Mouse (Mus musculus): ENCODE measurements around the gene Ttll12. TPM values are rescaled to one million over a fixed set of nuclear protein-coding genes. Genes with fewer than 3 reads are reported as not detected.

The Ttll12 gene
- polyA plus RNA-seq, 1 experiment from 2014 or later, result 47.2 TPM

- 93% methylated on average over 12 of the region's 12 CpGs for WGBS (ENCODE audit: insufficient replicate concordance)
These were observed 21.4 kb downstream of the Ttll12 start for GRCm38 (mm10) chr15:83573606-83574005.

GRCm38 (mm10) chr15:83572132-83572531, 22.8 kb downstream of the Ttll12 start:
- Histone ChIP-seq H3K9me3 (replicated peaks) (no peaks in the 10 kb centered on the region), H3K9ac (no peak overlapping the region), H3K27me3 (no peaks in the 10 kb centered on the region), H3K36me3 (peaks cover 59% of the 10 kb centered on the region), H3K4me2 (no peak overlapping the region), H3K27ac (no peak overlapping the region), H3K4me3 (replicated peaks) (no peak overlapping the region), H3K4me1 (replicated peaks) (peaks cover 32% of the 10 kb centered on the region)
- no peak for ATAC-seq (ENCODE audit: low read depth)
- DNase-seq, result no peak
- WGBS (ENCODE audit: insufficient replicate concordance), result 72% methylated on average over 4 of the region's 4 CpGs

More at GRCm38 (mm10) chr15:83573606-83574005, 21.4 kb downstream of the Ttll12 start:
- ATAC-seq (ENCODE audit: low read depth) (no peak), DNase-seq (no peak)
- Histone ChIP-seq H3K9me3 (replicated peaks) (no peaks in the 10 kb centered on the region), H3K36me3 (peaks cover 73% of the 10 kb centered on the region), H3K4me3 (replicated peaks) (no peak overlapping the region), H3K9ac (no peak overlapping the region), H3K4me2 (no peak overlapping the region), H3K27ac (peak overlapping the region; percentile 18; the same call in 1 of the 2 replicates), H3K4me1 (replicated peaks) (peaks cover 17% of the 10 kb centered on the region), H3K27me3 (no peaks in the 10 kb centered on the region)

- H3K27me3 ChIP-seq, result no peaks in the 10 kb centered on the region
- peaks cover 36% of the 10 kb centered on the region for H3K4me1 ChIP-seq (replicated peaks)
- H3K4me2 ChIP-seq, result no peak overlapping the region
- DNase-seq, result no peak
- no peak overlapping the region; the same call in 1 of the 2 replicates for H3K27ac ChIP-seq
- peaks cover 54% of the 10 kb centered on the region for H3K36me3 ChIP-seq
- 77% methylated on average over 5 of the region's 5 CpGs for WGBS (ENCODE audit: insufficient replicate concordance)
- no peak for ATAC-seq (ENCODE audit: low read depth)
- H3K9ac ChIP-seq, result no peak overlapping the region
- no peak overlapping the region for H3K4me3 ChIP-seq (replicated peaks)
- no peaks in the 10 kb centered on the region for H3K9me3 ChIP-seq (replicated peaks)
These were observed 23.3 kb downstream of the Ttll12 start for GRCm38 (mm10) chr15:83571636-83572035.

GRCm38 (mm10) chr15:83570641-83571040, 24.3 kb downstream of the Ttll12 start:
- no peaks in the 10 kb centered on the region for H3K27me3 ChIP-seq
- no peak overlapping the region; the same call in 1 of the 2 replicates for H3K27ac ChIP-seq
- no peak overlapping the region for H3K4me3 ChIP-seq (replicated peaks)
- no peak for ATAC-seq (ENCODE audit: low read depth)
- H3K9me3 ChIP-seq (replicated peaks), result no peaks in the 10 kb centered on the region
- no peak for DNase-seq
- no peak overlapping the region for H3K4me2 ChIP-seq
- 57% methylated on average over 2 of the region's 2 CpGs for WGBS (ENCODE audit: insufficient replicate concordance)
- H3K9ac ChIP-seq, result no peak overlapping the region
- peaks cover 44% of the 10 kb centered on the region for H3K36me3 ChIP-seq
- H3K4me1 ChIP-seq (replicated peaks), result peaks cover 45% of the 10 kb centered on the region

- Histone ChIP-seq H3K4me1 (replicated peaks) (peaks cover 55% of the 10 kb centered on the region), H3K9ac (no peak overlapping the region), H3K27me3 (no peaks in the 10 kb centered on the region), H3K4me2 (no peak overlapping the region), H3K9me3 (replicated peaks) (no peaks in the 10 kb centered on the region), H3K27ac (no peak overlapping the region; the same call in 1 of the 2 replicates), H3K4me3 (replicated peaks) (no peak overlapping the region), H3K36me3 (peaks cover 34% of the 10 kb centered on the region)
- DNase-seq, result no peak
- WGBS (ENCODE audit: insufficient replicate concordance), result 52% methylated on average over 11 of the region's 11 CpGs
- no peak for ATAC-seq (ENCODE audit: low read depth)
These were observed 25.3 kb downstream of the Ttll12 start for GRCm38 (mm10) chr15:83569682-83570081.

- Histone ChIP-seq H3K36me3 (peaks cover 23% of the 10 kb centered on the region), H3K27ac (peak overlapping the region; percentile 2; the same call in 1 of the 2 replicates), H3K4me2 (no peak overlapping the region), H3K4me1 (replicated peaks) (peaks cover 63% of the 10 kb centered on the region), H3K9me3 (replicated peaks) (no peaks in the 10 kb centered on the region), H3K27me3 (no peaks in the 10 kb centered on the region), H3K9ac (no peak overlapping the region; the same call in 1 of the 2 replicates), H3K4me3 (replicated peaks) (no peak overlapping the region)
- DNase-seq, result no peak
- no peak for ATAC-seq (ENCODE audit: low read depth)
- 92% methylated on average over 5 of the region's 5 CpGs for WGBS (ENCODE audit: insufficient replicate concordance)
These were observed 26.4 kb downstream of the Ttll12 start for GRCm38 (mm10) chr15:83568544-83568943.

GRCm38 (mm10) chr15:83567728-83568127, 27.2 kb downstream of the Ttll12 start:
- Histone ChIP-seq H3K36me3 (peaks cover 19% of the 10 kb centered on the region), H3K4me3 (replicated peaks) (no peak overlapping the region), H3K9ac (no peak overlapping the region), H3K9me3 (replicated peaks) (no peaks in the 10 kb centered on the region), H3K27ac (peak overlapping the region; percentile 67), H3K4me2 (no peak overlapping the region), H3K4me1 (replicated peaks) (peaks cover 71% of the 10 kb centered on the region), H3K27me3 (no peaks in the 10 kb centered on the region)
- 76% methylated on average over 3 of the region's 3 CpGs for WGBS (ENCODE audit: insufficient replicate concordance)
- DNase-seq, result no peak
- no peak for ATAC-seq (ENCODE audit: low read depth)

- peaks cover 2% of the 10 kb centered on the region; the same call in 1 of the 2 replicates for H3K36me3 ChIP-seq
- H3K4me1 ChIP-seq (replicated peaks), result peaks cover 88% of the 10 kb centered on the region
- peak overlapping the region; percentile 88 for H3K9ac ChIP-seq
- no peaks in the 10 kb centered on the region for H3K27me3 ChIP-seq
- H3K9me3 ChIP-seq (replicated peaks), result no peaks in the 10 kb centered on the region
- no peak for ATAC-seq (ENCODE audit: low read depth)
- peak overlapping the region; percentile 96 for H3K27ac ChIP-seq
- peak overlapping the region; percentile 77 for H3K4me3 ChIP-seq (replicated peaks)
- 82% methylated on average over 5 of the region's 5 CpGs for WGBS (ENCODE audit: insufficient replicate concordance)
- peak overlapping the region; percentile 86 for H3K4me2 ChIP-seq
- DNase-seq, result no peak
These were observed 29.0 kb downstream of the Ttll12 start for GRCm38 (mm10) chr15:83566006-83566405.

GRCm38 (mm10) chr15:83565434-83565833, 29.5 kb downstream of the Ttll12 start:
- DNase-seq, result peak; percentile 79
- Histone ChIP-seq H3K27me3 (no peaks in the 10 kb centered on the region), H3K9me3 (replicated peaks) (no peaks in the 10 kb centered on the region), H3K4me1 (replicated peaks) (peaks cover 89% of the 10 kb centered on the region), H3K4me2 (peak overlapping the region; percentile 86), H3K9ac (peak overlapping the region; percentile 88), H3K36me3 (no peaks in the 10 kb centered on the region), H3K4me3 (replicated peaks) (peak overlapping the region; percentile 77), H3K27ac (peak overlapping the region; percentile 96)
- 37% methylated on average over 3 of the region's 3 CpGs for WGBS (ENCODE audit: insufficient replicate concordance)
- peak; percentile 92 for ATAC-seq (ENCODE audit: low read depth)

- ATAC-seq (ENCODE audit: low read depth) (peak; percentile 22; the same call in 1 of the 2 replicates), DNase-seq (peak; percentile 56)
- H3K27me3 ChIP-seq, result no peaks in the 10 kb centered on the region
- no peaks in the 10 kb centered on the region for H3K36me3 ChIP-seq
- peak overlapping the region; percentile 86 for H3K4me2 ChIP-seq
- 1% methylated on average over 27 of the region's 27 CpGs for WGBS (ENCODE audit: insufficient replicate concordance)
- H3K4me1 ChIP-seq (replicated peaks), result peaks cover 78% of the 10 kb centered on the region
- H3K9ac ChIP-seq, result peak overlapping the region; percentile 88
- peak overlapping the region; percentile 96 for H3K27ac ChIP-seq
- no peaks in the 10 kb centered on the region for H3K9me3 ChIP-seq (replicated peaks)
- peak overlapping the region; percentile 77 for H3K4me3 ChIP-seq (replicated peaks)
These were observed 30.9 kb downstream of the Ttll12 start for GRCm38 (mm10) chr15:83563857-83564651.

- Histone ChIP-seq H3K9me3 (replicated peaks) (no peaks in the 10 kb centered on the region), H3K4me1 (replicated peaks) (peaks cover 72% of the 10 kb centered on the region), H3K36me3 (no peaks in the 10 kb centered on the region), H3K4me3 (replicated peaks) (peak within 1 kb of the TSS; percentile 77), H3K27me3 (no peaks in the 10 kb centered on the region), H3K9ac (peak within 1 kb of the TSS; percentile 88), H3K27ac (peak within 1 kb of the TSS; percentile 96), H3K4me2 (peak within 1 kb of the TSS; percentile 86)
- DNase-seq, result peak; percentile 79
- WGBS (ENCODE audit: insufficient replicate concordance), result under 1% methylated on average over 28 of the region's 28 CpGs
- peak; percentile 83 for ATAC-seq (ENCODE audit: low read depth)
These were observed 31.6 kb downstream of the Ttll12 start, which contains the start of the genes Tspo and Mcat for GRCm38 (mm10) chr15:83563327-83563856. Gene Tspo, plus strand, starts transcription at chr15:83563592. Gene Mcat, minus strand, starts transcription at chr15:83563787.
